Mouse (Mus musculus) embryonic facial prominence, embryonic 12.5 days (tissue): ENCODE measurements around the gene Tns3. TPM values are rescaled to one million over a fixed set of nuclear protein-coding genes. Genes with fewer than 3 reads are reported as not detected.
A peak's percentile ranks its signal among the peaks of the same experiment; 100 is the strongest.

Experiments
- ATAC-seq: fragments of 200-750 bp; cut with Nextera tagmentation; 2 replicates; pipeline ENCODE4 v1.8.0; 2017; ENCODE audit not compliant: insufficient number of reproducible peaks, insufficient read depth, low FRiP score, low TSS enrichment
- H3K27ac ChIP-seq: fragments of 300-500 bp; sonication (generic); 2 replicates; pipeline ENCODE4 v1.5.1; 2016; ENCODE audit warnings: mild to moderate bottlenecking
- H3K27me3 ChIP-seq: fragments of 300-500 bp; sonication (generic); 2 replicates; pipeline ENCODE4 v1.6.1; 2016; ENCODE audit warnings: mild to moderate bottlenecking, moderate library complexity
- H3K36me3 ChIP-seq: fragments of 300-500 bp; sonication (generic); 2 replicates; pipeline ENCODE4 v1.6.1; 2016; ENCODE audit warnings: mild to moderate bottlenecking
- H3K4me1 ChIP-seq: fragments of 300-500 bp; sonication (generic); 2 replicates; pipeline ENCODE4 v1.6.1; 2016
- H3K4me2 ChIP-seq: fragments of 300-500 bp; sonication (generic); replicated peaks from 2 replicates; pipeline ENCODE4 v1.6.1; 2016; ENCODE audit warnings: mild to moderate bottlenecking, moderate library complexity
- H3K4me3 ChIP-seq: fragments of 300-500 bp; sonication (generic); 2 replicates; pipeline ENCODE4 v1.5.1; 2016; ENCODE audit warnings: mild to moderate bottlenecking
- H3K9ac ChIP-seq: fragments of 300-500 bp; sonication (generic); 2 replicates; pipeline ENCODE4 v1.6.1; 2016; ENCODE audit warnings: mild to moderate bottlenecking, moderate library complexity
- H3K9me3 ChIP-seq: fragments of 300-500 bp; sonication (generic); 2 replicates; pipeline ENCODE4 v1.6.1; 2016; ENCODE audit warnings: mild to moderate bottlenecking, moderate library complexity
- WGBS: fragments of 180-500 bp; shearing (Covaris S2); methylation state at CpG from one replicate; pipeline ENCODE4 v1.1.7; 2016; 5-methylcytosine and 5-hydroxymethylcytosine counted together
- polyA plus RNA-seq: library from polyadenylated mRNA; unstranded; fragments of >200 nt; fragmentation: Nextera tagmentation; extraction: Ambion mirVana; gene quantifications from 2 replicates; pipeline ENCODE4 v1.2.1, GENCODE M21; 2016

Gene Tns3
- polyA plus RNA-seq, 1 experiment from 2014 or later = 33.0 TPM

- Histone ChIP-seq H3K27me3 (no peaks in the 10 kb centered on the region), H3K4me2 (no peak overlapping the region), H3K4me3 (no peak overlapping the region), H3K27ac (no peak overlapping the region), H3K9ac (no peak overlapping the region), H3K9me3 (no peaks in the 10 kb centered on the region), H3K36me3 (peaks cover 28% of the 10 kb centered on the region), H3K4me1 (peaks cover 21% of the 10 kb centered on the region)
- no peak for ATAC-seq
- WGBS = 84% methylated on average over 6 of the region's 6 CpGs
Observed at GRCm38 (mm10) chr11:8500855-8501254, 163.5 kb downstream of the Tns3 start.

GRCm38 (mm10) chr11:8497136-8497535, 167.2 kb downstream of the Tns3 start:
- Histone ChIP-seq H3K27ac (peak overlapping the region; percentile 12; the same call in 1 of the 2 replicates), H3K36me3 (peaks cover 31% of the 10 kb centered on the region), H3K4me3 (no peak overlapping the region), H3K27me3 (no peaks in the 10 kb centered on the region), H3K9me3 (no peaks in the 10 kb centered on the region), H3K4me1 (peaks cover 14% of the 10 kb centered on the region; the same call in 1 of the 2 replicates), H3K9ac (no peak overlapping the region), H3K4me2 (no peak overlapping the region)
- 76% methylated on average over 6 of the region's 6 CpGs for WGBS
- ATAC-seq = no peak

- H3K27me3 ChIP-seq = no peaks in the 10 kb centered on the region
- H3K9me3 ChIP-seq = no peaks in the 10 kb centered on the region
- no peak overlapping the region for H3K4me2 ChIP-seq
- no peak overlapping the region for H3K4me3 ChIP-seq
- peak overlapping the region; percentile 12 for H3K27ac ChIP-seq
- peaks cover 35% of the 10 kb centered on the region for H3K36me3 ChIP-seq
- whole genome bisulfite sequencing = 45% methylated on average over 5 of the region's 5 CpGs
- ATAC-seq = no peak
- no peak overlapping the region for H3K9ac ChIP-seq
- H3K4me1 ChIP-seq = peaks cover 14% of the 10 kb centered on the region; the same call in 1 of the 2 replicates
Observed at GRCm38 (mm10) chr11:8496686-8497085, 167.6 kb downstream of the Tns3 start.

GRCm38 (mm10) chr11:8495801-8496200, 168.5 kb downstream of the Tns3 start:
- H3K9ac ChIP-seq = no peak overlapping the region
- H3K4me1 ChIP-seq = peaks cover 14% of the 10 kb centered on the region; the same call in 1 of the 2 replicates
- H3K9me3 ChIP-seq = no peaks in the 10 kb centered on the region
- no peaks in the 10 kb centered on the region for H3K27me3 ChIP-seq
- no peak overlapping the region for H3K4me3 ChIP-seq
- ATAC-seq = no peak
- WGBS = 84% methylated on average over 7 of the region's 7 CpGs
- H3K4me2 ChIP-seq = no peak overlapping the region
- H3K27ac ChIP-seq = no peak overlapping the region
- H3K36me3 ChIP-seq = peaks cover 42% of the 10 kb centered on the region

GRCm38 (mm10) chr11:8495036-8495435, 169.3 kb downstream of the Tns3 start:
- no peak overlapping the region for H3K4me2 ChIP-seq
- peaks cover 14% of the 10 kb centered on the region; the same call in 1 of the 2 replicates for H3K4me1 ChIP-seq
- H3K9ac ChIP-seq = no peak overlapping the region
- H3K9me3 ChIP-seq = no peaks in the 10 kb centered on the region
- no peak overlapping the region for H3K4me3 ChIP-seq
- ATAC-seq = no peak
- H3K27me3 ChIP-seq = no peaks in the 10 kb centered on the region
- peaks cover 49% of the 10 kb centered on the region for H3K36me3 ChIP-seq
- peak overlapping the region; percentile 54; the same call in 1 of the 2 replicates for H3K27ac ChIP-seq
- WGBS = 83% methylated on average over 8 of the region's 8 CpGs

GRCm38 (mm10) chr11:8493931-8494490, 170.3 kb downstream of the Tns3 start:
- Histone ChIP-seq H3K36me3 (peaks cover 52% of the 10 kb centered on the region), H3K4me3 (no peak overlapping the region), H3K9me3 (no peaks in the 10 kb centered on the region), H3K27me3 (no peaks in the 10 kb centered on the region), H3K4me2 (no peak overlapping the region), H3K4me1 (peaks cover 14% of the 10 kb centered on the region; the same call in 1 of the 2 replicates), H3K9ac (no peak overlapping the region), H3K27ac (no peak overlapping the region)
- ATAC-seq = no peak
- 66% methylated on average over 8 of the region's 8 CpGs for WGBS

GRCm38 (mm10) chr11:8492332-8492731, 172.0 kb downstream of the Tns3 start:
- H3K9me3 ChIP-seq = no peaks in the 10 kb centered on the region
- peaks cover 22% of the 10 kb centered on the region; the same call in 1 of the 2 replicates for H3K4me1 ChIP-seq
- H3K4me2 ChIP-seq = no peak overlapping the region
- no peak for ATAC-seq
- WGBS = 91% methylated on average over 10 of the region's 10 CpGs
- H3K27ac ChIP-seq = no peak overlapping the region
- no peak overlapping the region for H3K4me3 ChIP-seq
- no peaks in the 10 kb centered on the region for H3K27me3 ChIP-seq
- peaks cover 45% of the 10 kb centered on the region for H3K36me3 ChIP-seq
- no peak overlapping the region for H3K9ac ChIP-seq

- H3K4me1 ChIP-seq = peaks cover 9% of the 10 kb centered on the region; the same call in 1 of the 2 replicates
- peaks cover 46% of the 10 kb centered on the region for H3K36me3 ChIP-seq
- no peak overlapping the region for H3K9ac ChIP-seq
- H3K27ac ChIP-seq = no peak overlapping the region; the same call in 1 of the 2 replicates
- no peaks in the 10 kb centered on the region for H3K9me3 ChIP-seq
- no peak for ATAC-seq
- H3K4me3 ChIP-seq = no peak overlapping the region
- no peak overlapping the region for H3K4me2 ChIP-seq
- WGBS = 80% methylated on average over 6 of the region's 6 CpGs
- no peaks in the 10 kb centered on the region for H3K27me3 ChIP-seq
Observed at GRCm38 (mm10) chr11:8488248-8488647, 176.1 kb downstream of the Tns3 start.

- Histone ChIP-seq H3K9me3 (no peaks in the 10 kb centered on the region), H3K27ac (no peak overlapping the region), H3K9ac (no peak overlapping the region), H3K4me2 (no peak overlapping the region), H3K4me1 (peaks cover 15% of the 10 kb centered on the region; the same call in 1 of the 2 replicates), H3K4me3 (no peak overlapping the region), H3K36me3 (peaks cover 29% of the 10 kb centered on the region), H3K27me3 (no peaks in the 10 kb centered on the region)
- no peak for ATAC-seq
- WGBS = 87% methylated on average over 4 of the region's 4 CpGs
Observed at GRCm38 (mm10) chr11:8486552-8486951, 177.8 kb downstream of the Tns3 start.

- Histone ChIP-seq H3K4me1 (peaks cover 15% of the 10 kb centered on the region; the same call in 1 of the 2 replicates), H3K27ac (no peak overlapping the region), H3K27me3 (no peaks in the 10 kb centered on the region), H3K9me3 (no peaks in the 10 kb centered on the region), H3K9ac (no peak overlapping the region), H3K36me3 (peaks cover 11% of the 10 kb centered on the region; the same call in 1 of the 2 replicates), H3K4me3 (no peak overlapping the region), H3K4me2 (no peak overlapping the region)
- WGBS = 79% methylated on average over 4 of the region's 4 CpGs
- ATAC-seq = no peak
Observed at GRCm38 (mm10) chr11:8484538-8484937, 179.8 kb downstream of the Tns3 start.

GRCm38 (mm10) chr11:8482721-8483120, 181.6 kb downstream of the Tns3 start:
- no peak overlapping the region for H3K27ac ChIP-seq
- 56% methylated on average over 3 of the region's 3 CpGs for WGBS
- H3K9ac ChIP-seq = no peak overlapping the region
- no peaks in the 10 kb centered on the region for H3K27me3 ChIP-seq
- no peak for ATAC-seq
- H3K4me2 ChIP-seq = no peak overlapping the region
- no peaks in the 10 kb centered on the region for H3K9me3 ChIP-seq
- peaks cover 28% of the 10 kb centered on the region for H3K36me3 ChIP-seq
- peaks cover 7% of the 10 kb centered on the region; the same call in 1 of the 2 replicates for H3K4me1 ChIP-seq
- no peak overlapping the region for H3K4me3 ChIP-seq

- no peak overlapping the region for H3K9ac ChIP-seq
- no peak overlapping the region for H3K4me2 ChIP-seq
- H3K9me3 ChIP-seq = no peaks in the 10 kb centered on the region
- no peaks in the 10 kb centered on the region for H3K27me3 ChIP-seq
- no peak overlapping the region for H3K4me3 ChIP-seq
- H3K36me3 ChIP-seq = peaks cover 33% of the 10 kb centered on the region
- ATAC-seq = no peak
- WGBS = 65% methylated on average over 5 of the region's 5 CpGs
- H3K27ac ChIP-seq = no peak overlapping the region
- H3K4me1 ChIP-seq = peaks cover 7% of the 10 kb centered on the region; the same call in 1 of the 2 replicates
Observed at GRCm38 (mm10) chr11:8481962-8482361, 182.4 kb downstream of the Tns3 start.
